Mouse (Mus musculus): ENCODE measurements around the gene Rin2. TPM values are rescaled to one million over a fixed set of nuclear protein-coding genes. Genes with fewer than 3 reads are reported as not detected.

The Rin2 gene
- total RNA-seq, 2 experiments from 2014 or later = 24.9 to 26.4 TPM

DNA sequence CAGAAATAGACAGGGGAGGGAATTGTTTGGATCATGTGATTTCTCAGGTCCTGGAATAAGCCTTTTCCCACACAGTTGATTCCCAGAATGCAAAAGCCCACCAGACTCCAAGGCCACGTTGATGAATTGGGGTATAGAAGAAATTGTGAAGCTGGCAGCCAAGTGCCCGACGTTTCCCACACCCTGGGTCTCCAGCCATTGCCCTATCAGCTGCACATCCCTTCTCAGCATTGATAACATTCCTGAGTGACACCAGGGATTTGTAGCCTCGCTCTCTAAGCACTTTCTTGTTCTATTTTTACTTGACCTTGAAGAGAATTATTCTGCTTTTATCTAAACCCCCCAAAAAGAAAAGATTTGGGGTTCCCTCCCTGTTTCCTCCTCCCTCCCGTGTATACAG, 142.2 kb downstream of the Rin2 start:
- DNase-seq (ENCODE audit: low spot score in 2 of 2) = no peak
- intact Hi-C loops (cut with DNase I) = no loop called here

DNA sequence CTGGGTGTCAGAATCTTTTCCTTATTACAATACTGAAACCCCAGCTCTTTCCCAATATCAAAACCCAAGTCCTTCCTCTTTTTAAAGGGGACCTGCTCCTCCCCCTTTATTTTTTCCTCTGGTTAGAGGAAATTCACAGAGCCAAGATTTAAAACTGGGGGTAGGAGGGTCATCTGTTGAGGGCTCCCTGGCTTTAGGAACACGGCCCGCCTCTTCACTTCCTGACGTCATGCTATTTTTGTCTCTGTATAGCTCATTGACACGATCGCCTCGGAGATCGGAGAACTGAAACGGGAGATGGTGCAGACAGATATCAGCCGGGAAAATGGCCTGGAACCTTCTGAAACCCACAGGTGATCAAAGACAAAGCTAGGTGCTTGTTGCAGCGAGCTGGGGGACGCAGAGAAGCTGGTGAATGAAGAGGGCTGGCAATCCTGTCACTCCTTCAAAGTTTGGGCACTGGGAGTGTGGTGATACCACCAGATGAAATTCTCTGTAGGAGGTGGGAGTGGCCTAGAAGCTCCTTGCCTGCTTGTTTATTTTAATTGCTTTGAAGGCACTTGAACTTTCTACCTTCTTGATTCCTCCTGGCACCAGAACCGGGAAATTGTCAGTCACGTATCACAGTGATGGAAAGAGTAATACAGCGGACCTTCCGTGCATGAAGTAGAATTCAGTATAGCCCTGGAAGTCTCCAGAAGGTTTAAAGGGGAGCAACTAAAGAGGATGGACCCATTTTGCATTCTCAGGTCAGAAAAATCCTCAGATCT, 147.2 kb downstream of the Rin2 start:
- no peak for DNase-seq (ENCODE audit: low spot score in 2 of 2)
- intact Hi-C loops (cut with DNase I) = no loop called here

DNA sequence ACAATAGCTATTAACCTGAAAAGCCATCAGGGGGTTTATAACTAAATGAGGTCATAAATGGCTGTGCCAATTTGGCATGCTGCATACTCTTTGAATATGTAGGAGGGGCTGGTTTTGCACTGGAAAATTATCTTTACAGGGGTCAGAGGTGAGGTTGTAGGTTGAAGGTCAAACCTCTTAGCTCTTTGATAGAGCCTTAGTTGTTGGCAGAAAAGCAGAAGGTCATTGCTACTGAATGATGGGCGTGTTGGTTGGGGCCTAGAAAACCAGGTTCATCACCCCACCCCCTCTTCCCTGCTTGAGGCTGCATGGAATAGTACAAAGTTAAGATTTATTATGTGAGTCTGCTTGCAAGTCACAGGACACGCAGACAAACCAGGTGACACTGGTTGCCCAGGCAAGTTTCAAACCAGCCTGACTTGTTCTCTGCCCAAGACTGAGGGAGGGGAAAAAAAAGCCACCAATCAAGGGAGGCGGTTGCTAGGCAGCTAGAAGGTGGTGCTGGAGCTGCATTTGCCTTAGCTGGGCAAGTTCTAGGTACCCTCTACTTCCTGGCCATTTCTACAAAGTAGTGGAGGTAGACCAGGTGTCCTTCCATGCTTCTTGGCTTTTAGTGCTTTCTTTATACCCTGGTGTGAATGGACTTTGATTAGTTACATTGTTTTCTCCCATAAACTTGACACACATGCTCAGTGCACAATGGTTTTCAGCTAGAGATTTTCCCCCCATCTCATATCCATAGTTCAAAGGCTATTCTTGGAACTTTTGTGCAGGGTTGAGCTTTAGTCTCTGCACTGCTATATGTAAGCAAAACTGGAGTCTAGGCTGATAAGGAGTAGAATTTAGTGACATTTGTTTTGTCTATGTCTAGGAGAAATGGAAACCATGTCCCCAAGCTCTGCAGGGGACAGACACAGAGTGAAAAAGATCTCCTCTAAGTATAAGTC, 148.0 kb downstream of the Rin2 start:
- DNase-seq (ENCODE audit: low spot score in 2 of 2) = no peak
- intact Hi-C loops (cut with DNase I) = no loop called here

DNA sequence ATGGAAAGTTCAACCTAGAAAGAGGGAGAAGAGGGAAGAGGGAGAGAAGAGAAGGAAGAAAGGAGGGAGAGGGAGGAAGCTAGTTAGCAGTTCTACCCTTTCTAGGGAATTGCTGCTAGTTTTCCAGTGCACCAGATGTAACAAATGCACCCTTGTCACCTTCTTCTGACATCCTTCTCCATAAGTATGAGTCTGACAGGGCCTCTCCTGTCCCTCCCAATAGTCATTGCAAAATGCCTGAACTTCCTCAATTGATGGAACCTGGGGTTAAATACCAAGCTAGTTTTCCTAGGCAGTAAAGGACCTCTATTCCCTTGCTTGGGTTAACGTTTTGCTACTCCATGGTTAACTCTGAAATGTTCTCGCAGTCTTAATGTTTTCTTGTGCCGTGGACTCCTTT, 149.7 kb downstream of the Rin2 start:
- no peak for DNase-seq (ENCODE audit: low spot score in 2 of 2)
- intact Hi-C loops (cut with DNase I) = no loop called here

DNA sequence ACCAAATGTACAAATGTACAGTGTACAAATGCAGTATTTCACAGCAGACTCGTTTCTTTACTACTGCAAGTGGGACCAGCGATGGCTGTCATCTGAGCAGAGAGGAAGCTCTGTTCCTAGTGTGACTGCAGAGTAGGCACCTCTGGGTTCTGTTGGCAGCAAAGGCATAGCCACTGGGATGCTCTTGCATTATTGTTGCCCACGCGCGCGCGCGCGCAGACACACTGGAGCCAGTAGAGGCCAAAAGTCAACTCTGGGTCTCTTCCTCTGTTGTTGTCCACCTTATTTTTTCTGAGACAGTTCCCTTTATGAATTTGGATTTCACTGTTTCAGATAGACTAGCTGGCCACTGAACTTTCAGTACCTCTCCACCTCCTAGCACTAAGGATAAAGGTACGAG, 150.2 kb downstream of the Rin2 start:
- no peak for DNase-seq (ENCODE audit: low spot score in 2 of 2)
- intact Hi-C loops (cut with DNase I) = no loop called here

DNA sequence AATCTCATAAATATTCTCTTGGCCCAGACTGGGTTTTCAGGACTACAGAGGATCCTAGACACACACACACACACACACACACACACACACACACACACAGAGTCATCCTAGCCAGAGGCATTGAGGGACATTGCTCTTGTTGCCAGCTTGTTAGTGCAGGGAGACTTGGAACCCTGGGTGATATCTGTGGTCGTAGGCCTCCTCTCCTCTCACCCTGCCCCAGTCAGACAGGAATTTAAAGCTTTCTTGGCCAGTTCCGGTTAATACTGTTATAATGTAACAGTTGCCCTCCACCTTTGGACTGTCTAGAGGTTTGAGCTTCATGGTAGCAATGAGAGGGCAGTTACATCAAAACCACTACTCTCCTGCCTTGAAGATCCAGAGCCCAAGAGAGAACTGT, 152.9 kb downstream of the Rin2 start:
- intact Hi-C loops (cut with DNase I) = no loop called here
- DNase-seq (ENCODE audit: low spot score in 2 of 2) = no peak

DNA sequence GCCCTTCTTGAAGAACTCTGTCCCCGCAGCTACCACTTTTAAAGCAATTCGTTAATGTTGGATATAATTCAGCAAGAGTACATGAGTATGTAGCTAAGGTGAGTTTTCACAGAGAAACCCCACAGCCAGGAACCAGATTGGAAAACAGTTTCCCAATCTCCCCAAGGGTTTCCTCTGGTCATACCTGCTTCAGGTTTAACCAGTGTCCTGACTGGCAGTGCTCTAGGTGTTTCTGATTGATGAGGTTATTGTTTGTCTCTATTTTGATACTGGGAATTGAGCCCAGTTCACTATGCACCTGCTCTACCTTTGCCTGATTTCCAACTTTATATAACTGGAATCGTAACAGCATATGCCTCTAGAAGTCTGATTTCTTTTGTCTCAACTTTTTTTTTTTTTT, 153.6 kb downstream of the Rin2 start:
- intact Hi-C loops (cut with DNase I) = no loop called here
- no peak for DNase-seq (ENCODE audit: low spot score in 2 of 2)

DNA sequence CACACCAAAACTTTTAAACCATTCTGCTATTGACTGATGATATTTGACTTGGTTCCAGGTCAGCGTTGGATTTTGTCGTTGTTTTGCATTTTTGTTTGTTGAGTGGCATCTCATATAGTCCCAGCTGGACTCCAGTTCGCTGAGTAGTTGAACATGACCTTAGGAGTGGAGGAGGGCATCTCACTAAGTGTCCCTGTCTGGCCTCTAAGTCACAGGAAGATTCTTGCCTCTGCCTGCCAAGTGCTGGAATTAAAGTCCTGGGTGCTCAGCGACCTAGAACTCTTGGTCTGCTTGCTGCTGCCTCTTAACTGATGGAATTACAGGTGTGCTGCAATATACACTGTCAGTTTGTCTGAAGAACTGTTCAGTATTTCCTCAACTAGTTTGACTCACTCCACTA, 154.2 kb downstream of the Rin2 start:
- DNase-seq (ENCODE audit: low spot score in 2 of 2) = no peak
- intact Hi-C loops (cut with DNase I) = no loop called here

DNA sequence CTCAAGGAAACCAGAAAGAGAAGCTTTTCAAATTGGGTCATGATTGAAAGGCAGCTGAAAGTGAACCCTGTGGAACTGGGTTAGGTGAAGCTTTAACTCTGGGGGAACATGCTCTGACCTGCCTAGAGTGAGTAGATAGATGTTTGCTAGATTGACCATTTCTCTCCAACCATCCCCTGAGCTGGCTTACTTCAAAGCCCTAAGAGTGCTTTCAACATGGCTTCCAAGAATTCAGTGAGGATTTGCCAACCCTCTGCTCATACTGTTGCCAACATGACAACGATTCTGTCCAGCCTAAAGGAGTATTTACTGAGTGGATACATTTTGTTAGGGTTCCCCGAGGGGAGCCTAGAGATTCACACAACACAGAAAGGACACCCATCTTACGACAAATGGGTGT, 155.4 kb downstream of the Rin2 start:
- intact Hi-C loops (cut with DNase I) = no loop called here
- DNase-seq (ENCODE audit: low spot score in 2 of 2) = no peak

DNA sequence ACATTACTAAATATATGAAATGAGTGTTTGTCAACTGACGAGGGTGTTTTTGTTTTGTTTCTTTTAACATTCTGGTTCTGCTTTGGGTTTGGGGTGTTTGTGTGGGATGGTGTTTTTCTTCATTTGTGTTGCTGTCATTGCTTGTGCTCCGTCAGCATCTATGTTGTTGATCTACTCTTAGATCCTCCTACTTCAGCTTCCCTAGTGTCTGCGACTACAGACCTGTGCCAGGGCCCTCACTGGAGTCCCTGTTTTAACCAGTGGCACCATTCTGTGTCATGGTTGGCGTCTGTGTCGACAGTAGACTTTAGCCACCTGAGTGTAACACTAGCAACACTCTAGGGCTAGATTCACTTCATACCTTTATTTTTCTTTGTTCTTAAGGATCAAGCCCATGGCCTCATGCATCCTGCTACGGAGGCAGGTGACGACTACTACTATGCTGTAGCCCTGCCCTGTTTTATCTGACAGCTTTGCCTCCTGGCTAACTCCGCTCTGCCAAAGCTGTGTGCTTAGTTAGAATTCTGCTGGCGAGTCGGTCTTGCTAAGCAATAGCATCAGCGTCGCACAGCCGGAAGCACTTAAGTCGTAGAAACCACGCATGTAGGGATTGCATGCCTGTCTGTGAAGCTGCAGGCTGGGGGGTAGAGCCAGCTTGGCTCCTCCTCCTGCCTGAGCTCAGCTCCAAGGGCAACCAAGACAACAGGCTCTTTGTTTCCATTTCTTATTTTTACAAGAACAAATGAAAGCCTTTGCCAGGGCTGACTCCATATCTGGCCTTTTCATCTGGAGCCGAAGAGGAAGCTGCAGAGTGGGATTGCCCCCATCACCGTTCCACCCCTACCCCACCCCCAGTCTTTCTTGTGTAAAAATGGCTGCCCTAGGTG, 157.2 kb downstream of the Rin2 start:
- intact Hi-C loops (cut with DNase I) = no loop called here

DNA sequence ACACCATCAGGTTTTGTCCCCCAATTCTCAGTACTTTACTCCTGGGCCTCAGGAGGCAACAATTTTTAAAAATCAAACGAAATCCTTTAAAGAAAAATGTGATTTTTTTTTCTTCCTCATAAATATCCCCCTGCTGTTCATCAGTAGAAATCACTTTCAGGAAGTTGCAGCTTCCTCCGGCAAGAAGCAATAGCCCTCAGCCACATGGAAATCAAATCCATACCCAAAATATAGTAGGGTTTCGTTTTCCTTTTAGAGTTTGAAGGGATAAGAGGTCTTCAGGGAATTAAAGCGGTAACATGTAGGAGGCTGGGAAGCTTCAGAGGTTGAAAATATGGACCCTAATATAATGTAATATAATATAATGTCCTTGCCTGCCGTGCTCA, 157.8 kb downstream of the Rin2 start:
- DNase-seq (ENCODE audit: low spot score in 2 of 2) = no peak
- intact Hi-C loops (cut with DNase I) = no loop called here

More for the DNA sequence above, 157.2 kb downstream of the Rin2 start:
- peak; percentile 21 to 35 for DNase-seq (ENCODE audit: low spot score in 2 of 2)

DNA sequence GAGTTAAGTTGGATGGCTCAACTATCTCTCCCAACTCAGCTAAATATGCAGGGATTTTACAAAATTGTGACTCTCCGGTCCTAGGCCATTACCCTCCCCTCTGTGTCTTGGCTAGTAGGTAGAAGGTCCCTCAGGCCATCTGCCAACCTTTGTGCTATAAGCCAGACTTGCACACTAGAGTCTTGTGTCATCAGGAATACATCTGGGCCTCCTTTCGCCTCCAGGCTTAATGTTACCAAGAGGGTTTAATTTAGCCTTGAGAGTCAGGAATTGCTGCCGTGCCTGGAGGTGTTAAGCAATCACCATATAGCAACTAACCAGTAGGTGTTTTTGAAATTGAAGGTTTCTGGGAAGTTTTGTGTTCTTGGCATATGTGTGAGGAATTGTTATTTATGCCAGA, 158.3 kb downstream of the Rin2 start:
- intact Hi-C loops (cut with DNase I) = no loop called here

DNA sequence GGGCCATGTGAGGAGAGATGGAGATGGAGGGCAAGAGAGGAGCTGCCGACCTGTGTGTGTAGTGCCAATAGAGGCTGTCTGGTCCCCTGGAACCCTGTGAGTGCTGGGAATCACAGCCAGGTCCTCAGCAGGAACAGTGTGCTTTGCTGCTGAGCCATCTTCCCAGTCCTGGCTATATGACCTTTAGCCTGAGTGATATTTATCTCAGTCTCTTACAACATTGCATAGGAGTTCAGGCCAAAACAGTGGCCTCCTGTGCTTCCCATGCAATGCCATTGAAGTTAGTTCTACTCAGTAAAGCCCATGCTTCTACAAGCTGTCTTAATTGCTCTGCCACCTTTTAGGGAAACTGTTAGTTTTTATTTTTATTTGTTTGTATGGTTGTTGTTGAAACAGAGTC, 160.9 kb downstream of the Rin2 start:
- intact Hi-C loops (cut with DNase I) = no loop called here
- DNase-seq (ENCODE audit: low spot score in 2 of 2) = no peak

More for the DNA sequence above, 158.3 kb downstream of the Rin2 start:
- DNase-seq (ENCODE audit: low spot score in 2 of 2) = peak in 1 of 2 experiments; percentile 19

DNA sequence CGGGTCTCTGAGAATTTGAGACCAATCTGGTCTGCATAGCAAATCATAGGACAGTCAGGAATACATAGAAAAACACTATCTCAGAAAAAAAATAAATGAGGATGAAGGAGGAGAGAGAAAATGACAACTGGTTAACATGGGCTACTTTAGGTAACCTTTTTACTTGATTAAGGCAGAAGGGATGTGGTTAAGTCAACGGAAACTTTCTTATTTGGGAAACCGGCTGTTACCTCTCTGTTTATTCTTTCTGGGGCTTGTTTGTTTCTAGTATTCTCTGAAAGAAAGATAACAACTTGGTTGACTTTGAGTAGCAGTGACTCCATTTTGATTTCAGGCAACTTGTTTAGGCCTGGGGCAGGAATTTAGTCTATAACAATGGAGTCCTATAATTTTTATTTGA, 163.7 kb downstream of the Rin2 start:
- DNase-seq (ENCODE audit: low spot score in 2 of 2) = no peak
- intact Hi-C loops (cut with DNase I) = no loop called here

DNA sequence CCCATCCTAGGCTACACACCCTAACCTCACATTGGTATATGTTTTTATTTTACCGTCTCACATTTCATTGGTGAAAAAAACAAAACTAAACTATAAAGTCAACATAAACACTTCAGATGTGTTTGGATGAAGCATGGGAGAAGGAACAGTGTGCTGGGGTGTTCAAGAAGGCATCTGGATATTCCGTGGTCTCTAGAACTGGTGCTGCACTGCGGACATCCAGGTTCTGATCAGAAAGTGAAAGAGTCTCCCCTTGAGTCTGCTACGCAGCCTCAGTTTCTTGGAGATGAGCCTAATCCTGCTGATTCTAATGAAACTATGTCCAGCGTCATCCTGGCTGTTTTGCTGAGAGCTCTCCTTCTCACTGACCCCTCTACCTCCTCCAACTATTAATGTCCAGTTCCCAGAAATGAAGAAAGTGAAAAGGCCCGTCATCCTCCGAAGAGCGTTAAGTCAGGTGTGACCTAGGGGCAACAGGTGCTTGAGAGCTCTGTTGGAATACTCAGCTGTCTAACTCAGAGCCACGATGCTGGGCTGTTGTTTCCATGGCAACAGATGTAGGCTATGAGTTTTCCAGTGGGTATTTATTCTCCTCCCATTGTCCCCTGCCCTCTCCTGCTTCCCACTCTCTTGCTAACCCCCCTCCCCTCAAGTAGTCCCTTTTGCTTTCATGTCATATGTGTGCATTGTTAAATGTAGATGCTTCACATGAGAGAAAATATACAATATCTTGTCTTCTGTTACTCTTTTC, 164.7 kb downstream of the Rin2 start:
- DNase-seq (ENCODE audit: low spot score in 2 of 2) = no peak
- intact Hi-C loops (cut with DNase I) = no loop called here

DNA sequence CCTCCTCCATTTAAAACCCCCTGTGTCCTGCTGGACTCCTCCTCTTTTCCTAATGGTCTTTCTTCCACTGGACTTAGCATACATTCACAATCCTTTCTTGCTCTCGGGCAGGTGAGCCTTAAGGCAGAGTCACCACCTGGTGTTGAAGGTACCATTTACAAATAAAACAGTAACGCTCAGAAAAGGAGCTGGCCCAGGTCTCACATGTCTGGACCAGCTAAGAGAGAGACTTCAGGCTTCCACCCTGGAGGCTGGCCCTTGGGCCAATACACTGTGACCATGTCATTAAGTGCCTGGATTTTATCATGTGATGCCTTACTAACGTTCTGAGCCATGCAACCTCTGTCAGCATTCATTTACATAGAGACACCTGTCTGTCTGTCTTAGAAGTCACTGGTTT, 165.3 kb downstream of the Rin2 start:
- intact Hi-C loops (cut with DNase I) = no loop called here
- no peak for DNase-seq (ENCODE audit: low spot score in 2 of 2)

DNA sequence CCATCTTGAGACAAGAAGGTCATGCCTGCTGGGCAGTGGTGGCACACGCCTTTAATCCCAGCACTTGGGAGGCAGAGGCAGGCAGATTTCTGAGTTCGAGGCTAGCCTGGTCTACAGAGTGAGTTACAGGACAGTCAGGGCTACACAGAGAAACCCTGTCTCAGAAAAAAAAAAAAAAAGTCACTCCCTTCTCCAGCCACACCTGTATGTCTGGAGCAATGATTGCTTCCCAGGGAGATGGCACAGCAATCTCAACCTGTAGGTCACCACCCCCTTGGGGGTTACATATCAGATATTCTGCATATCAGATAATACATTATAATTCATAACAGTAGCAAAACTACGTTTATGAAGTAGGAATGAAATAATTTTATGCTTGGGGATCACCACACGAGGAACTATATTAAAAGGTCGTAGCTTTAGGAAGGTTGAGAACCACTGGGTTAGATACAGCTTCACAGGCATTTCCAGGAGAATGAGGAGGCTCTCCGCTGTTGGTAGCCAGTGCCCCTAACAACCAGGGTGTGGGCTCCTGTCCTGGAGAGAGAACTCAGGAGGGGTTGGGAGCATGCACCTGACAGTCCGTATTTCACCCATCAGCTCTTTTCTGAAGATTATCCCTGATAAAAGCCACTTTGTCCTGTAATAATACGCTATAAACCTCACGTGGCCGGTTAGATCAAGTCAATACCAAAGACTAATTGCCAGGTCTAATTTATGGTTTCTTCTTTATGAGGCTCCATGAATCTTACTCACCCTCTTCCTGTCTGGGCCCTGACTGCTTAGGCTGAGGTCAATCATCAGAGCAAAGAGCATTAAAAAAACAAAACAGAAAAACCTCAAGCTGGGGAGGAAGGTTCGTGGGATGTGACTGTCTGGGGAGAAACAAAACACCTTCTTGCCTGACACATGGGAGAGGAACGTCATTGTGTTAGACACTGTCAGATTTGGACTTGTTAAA, 166.2 kb downstream of the Rin2 start:
- DNase-seq (ENCODE audit: low spot score in 2 of 2) = no peak

DNA sequence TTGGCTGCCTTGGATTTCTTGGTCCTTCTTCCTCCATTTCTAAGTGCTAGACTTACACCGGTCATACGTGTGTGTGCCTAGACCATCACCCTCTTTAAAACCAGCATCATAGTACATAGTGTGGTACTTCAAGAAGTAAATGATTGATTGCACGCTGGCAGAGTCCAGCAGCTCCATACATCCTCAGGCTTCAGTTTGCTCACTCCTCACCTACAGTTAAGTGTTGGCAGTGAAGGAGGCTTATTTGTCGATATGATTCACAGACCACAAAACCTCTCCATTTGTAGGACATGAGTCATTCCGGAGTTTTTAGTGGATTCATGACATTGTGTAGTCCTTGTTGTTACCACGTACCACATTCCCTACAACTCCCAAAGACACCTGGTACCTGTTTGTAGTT, 168.3 kb downstream of the Rin2 start:
- intact Hi-C loops (cut with DNase I) = no loop called here
- no peak for DNase-seq (ENCODE audit: low spot score in 2 of 2)

More for the DNA sequence above, 166.2 kb downstream of the Rin2 start:
- intact Hi-C loops (cut with DNase I) = no loop called here

Measured in left cerebral cortex, postnatal 36 days (tissue).